Mouse (Mus musculus) v-Abl transformed pro-B cells (cell line): Measurements from ENCODE around the gene Cx3cl1.

ENCODE experiments used
- in situ Hi-C, 2 experiments: fragments of 400-800 bp; cut with MboI; formaldehyde crosslinking; loops; one replicate each; pipeline ENCODE4 v1.15.1; 2025; ENCODE audit not compliant: unreplicated experiment in 2 of 2

The Cx3cl1 gene

DNA sequence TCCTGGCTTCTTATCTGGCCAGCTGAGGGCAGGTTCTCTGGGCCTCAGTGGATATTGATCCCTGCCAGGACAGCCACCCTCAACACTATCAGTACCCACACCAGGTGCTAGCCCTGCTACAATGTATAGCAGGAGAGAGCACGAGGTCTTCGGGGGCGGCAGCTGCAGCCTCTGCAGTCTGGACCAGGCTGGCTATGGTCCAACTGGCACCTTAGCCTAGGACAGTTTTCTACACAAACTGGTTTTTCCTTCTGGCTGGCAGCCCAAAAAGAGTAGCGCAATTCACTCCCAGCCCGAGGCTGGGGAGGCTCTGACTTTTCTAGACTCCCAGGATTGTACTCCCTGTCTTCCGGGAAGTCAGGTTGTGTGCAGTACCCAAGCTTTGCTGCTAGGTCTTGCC lies 864 bp upstream of the Cx3cl1 start:
- in situ Hi-C loops: no loop called here

DNA sequence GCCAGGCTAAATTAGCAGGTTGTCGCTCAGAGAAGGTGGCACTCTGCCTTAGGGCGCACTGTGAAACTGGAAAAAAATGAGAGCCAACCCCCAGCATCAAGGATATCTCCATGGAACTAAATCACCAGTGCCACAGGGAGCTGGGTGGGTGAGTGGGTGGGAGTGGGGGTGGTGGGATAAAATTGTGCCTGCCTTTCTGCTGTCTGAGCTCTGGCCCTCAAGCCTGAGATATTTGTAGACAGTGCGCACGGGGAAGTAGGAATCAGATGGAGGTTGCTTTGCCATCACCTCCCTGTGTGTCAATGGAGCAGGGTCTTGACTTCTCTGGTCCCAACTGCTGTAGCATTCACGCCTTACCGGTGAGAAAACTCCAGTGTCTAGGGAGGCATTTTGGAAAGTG lies 1.2 kb downstream of the Cx3cl1 start:
- in situ Hi-C loops: no loop called here

DNA sequence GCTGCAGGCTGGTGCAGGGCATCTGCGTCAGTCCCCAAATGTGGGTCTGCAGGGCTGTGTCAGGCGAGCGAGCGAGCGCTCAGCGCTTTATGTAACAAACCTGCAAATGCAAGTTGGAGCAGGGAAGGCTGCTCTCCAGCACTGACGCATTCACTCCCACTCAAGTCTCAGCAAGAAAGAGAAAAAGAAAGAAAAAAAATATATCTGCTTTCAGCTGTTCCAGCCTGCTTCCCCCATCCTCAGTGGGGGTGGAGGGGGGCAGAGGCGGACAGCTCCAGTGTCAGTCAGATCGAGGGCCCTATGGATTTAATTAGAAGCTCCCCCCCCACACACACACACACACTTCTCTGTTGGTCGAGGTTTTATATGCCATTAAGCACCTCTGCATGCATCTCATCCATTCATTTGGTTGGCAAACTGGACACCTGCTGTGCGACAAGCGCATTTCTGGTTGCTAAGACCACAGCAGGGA lies 1.9 kb downstream of the Cx3cl1 start:
- in situ Hi-C loops: no loop called here

DNA sequence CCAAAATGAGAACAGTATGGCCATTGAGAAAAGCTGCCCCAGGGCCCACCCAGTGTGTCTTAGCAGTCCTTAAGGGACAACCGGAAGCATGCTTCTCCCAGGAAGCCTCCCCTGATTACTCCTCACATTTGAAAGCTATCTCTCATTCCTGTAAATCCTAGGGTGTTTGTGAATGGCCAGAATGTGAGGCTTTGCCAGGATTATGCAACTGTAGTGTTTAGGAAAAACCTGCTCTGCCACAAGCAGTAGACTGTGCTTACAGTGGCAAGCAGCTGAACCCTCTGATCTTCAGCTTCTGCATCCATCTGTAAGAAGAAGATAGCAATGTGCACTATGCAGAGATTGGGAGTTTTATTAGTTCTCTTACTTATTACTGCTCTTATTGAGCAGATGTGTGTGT lies 2.8 kb downstream of the Cx3cl1 start:
- in situ Hi-C loops: no loop called here

DNA sequence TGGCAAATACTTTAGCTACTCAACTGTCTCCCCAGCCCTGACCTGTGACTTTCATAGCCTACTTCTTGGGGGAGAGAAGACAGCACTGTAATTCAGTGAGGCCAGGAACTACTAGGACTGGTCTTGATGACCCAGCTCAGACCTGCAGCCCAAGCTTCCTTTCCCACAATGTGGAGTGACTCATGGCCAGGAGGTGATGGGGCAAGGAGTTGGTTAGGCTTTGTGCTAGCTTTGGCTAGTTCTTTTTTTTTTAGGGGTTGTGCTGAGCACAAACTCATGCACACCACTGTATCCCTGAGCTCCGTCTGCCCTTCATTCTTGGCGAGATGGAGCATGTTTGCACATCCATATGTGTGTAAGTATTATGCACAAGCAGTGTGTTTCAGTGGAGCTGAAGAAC lies 4.5 kb downstream of the Cx3cl1 start:
- in situ Hi-C loops: no loop called here

DNA sequence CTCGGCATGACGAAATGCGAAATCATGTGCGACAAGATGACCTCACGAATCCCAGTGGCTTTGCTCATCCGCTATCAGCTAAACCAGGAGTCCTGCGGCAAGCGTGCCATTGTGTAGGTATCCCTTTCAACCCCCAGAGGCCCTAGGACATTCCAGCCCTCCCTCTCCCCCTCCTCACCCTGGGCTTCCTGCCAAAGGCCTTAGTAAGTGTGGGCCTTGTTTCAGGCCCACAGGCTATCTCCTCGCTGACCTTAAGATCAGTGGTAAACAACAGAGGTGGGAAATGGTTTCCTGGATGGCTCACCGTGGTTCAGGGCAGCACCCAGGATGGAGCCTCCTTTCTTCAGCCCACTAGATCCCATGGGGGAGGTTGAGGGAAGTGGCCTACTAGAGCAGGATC lies 6.2 kb downstream of the Cx3cl1 start:
- in situ Hi-C loops: no loop called here

DNA sequence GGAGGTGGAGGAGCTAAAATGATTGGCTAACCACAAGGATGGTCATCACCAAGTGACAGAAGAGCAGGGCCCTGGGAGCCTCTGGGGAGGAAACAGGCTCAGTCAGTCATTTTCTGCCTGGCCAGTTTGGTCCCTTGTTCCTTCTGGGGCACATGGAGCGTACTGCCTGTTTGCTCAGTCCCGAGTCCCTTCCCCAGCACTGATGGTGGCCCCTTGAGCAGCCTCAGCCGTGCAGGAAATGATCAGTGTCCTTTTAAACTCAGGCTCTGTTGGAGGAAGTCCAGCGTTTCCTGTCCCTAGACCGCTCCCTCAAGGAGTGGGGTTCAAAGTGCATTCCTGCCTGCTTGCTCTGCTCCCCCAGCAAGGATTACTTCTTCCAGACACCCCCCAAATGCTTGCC lies 6.7 kb downstream of the Cx3cl1 start:
- in situ Hi-C loops: no loop called here

DNA sequence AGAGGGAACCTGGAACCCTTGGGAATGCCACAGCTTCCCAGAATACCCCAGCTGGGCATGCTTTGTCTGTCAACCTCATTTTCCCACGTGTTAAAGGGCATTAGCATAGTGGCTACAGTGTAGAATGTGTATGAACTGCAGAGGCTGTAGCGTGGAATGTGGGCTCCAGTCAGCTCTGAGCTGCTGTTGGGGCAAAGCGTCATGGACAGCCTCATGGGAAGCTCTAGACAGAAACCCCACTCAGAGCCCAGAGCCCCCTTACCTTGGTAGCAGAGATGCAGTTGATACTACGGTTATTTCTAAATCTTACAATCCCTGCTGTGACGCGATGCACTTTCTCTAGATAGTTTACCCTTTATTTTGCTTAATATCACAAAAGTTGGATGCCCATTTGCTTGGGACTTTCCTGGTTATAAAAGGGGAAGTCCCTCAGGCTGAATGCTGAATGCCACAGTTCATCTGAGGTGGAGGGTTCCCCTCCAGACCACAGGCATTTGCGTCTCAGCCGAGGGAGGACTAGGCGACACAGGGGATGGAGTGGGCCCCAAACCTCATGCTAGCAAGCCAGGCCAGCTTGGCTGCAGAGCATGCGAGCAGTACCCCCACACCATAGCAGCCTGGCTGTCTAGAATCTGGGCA lies 7.2 kb downstream of the Cx3cl1 start:
- in situ Hi-C loops: no loop called here

DNA sequence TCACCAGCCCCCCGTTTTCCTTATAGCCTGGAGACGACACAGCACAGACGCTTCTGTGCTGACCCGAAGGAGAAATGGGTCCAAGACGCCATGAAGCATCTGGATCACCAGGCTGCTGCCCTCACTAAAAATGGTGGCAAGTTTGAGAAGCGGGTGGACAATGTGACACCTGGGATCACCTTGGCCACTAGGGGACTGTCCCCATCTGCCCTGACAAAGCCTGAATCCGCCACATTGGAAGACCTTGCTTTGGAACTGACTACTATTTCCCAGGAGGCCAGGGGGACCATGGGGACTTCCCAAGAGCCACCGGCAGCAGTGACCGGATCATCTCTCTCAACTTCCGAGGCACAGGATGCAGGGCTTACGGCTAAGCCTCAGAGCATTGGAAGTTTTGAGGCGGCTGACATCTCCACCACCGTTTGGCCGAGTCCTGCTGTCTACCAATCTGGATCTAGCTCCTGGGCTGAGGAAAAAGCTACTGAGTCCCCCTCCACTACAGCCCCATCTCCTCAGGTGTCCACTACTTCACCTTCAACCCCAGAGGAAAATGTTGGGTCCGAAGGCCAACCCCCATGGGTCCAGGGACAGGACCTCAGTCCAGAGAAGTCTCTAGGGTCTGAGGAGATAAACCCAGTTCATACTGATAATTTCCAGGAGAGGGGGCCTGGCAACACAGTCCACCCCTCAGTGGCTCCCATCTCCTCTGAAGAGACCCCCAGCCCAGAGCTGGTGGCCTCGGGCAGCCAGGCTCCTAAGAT lies 7.9 kb downstream of the Cx3cl1 start:
- in situ Hi-C loops: no loop called here

DNA sequence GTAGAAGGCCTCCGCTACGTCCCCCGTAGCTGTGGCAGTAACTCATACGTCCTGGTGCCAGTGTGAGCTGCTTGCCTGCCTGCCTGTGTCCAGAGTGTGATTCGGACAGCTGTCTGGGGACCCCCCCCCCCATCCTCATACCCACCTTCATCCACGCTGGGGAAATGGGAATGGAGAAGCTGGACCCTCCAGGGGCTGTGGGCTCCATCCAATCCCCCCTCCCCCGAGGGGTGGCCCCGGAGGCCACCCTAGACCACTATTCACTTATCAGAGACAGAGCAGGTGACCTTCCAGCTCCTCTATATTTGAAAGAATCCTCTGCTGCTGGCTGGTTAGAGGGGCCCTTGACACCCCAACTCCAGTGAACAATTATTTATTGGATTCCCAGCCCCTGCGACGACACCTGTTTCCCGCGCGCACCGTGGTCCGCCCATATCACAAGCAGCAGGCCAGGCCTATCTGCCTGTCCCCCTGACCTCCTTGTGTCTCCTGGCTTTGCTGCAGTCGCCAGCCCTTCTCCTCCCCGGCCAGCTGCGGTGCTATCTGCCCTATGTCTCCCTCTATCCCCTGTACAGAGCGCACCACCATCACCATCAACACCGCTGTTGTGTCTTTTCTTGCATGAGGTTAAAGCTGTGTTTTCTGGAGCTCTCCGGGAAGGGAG lies 8.8 kb downstream of the Cx3cl1 start:
- in situ Hi-C loops: no loop called here

DNA sequence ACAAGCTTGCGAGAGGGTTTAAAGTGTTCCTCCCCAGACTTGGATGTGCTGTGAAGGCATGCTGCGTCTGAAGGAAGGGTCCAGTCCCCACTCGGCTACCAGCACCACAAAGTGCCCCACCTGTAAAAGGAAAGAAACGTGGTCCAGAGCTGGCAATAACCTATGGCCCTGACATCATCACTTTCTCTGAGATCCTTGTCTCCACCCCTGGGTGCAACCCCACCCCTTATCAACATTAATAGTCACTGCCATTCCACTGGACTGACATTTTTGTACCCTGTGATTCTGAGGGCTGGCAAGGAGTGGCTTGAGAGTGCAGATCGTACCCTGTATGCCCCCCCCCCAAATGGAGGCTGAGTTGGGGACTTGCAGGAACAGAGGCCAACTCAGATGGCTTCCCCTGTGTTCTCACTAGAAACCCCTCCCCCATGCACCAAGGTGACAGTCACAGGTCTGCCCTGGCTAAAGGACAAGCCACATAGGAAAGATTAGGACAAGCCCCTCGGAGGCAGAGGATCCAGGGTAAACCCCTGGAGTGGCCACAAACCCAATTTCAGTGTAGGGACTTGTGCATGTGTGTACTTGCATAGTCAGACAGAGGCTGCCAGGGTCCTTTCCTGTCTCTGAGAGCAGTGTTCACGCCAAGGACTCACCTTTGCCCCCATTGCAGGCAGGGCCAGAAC lies 9.5 kb downstream of the Cx3cl1 start:
- in situ Hi-C loops: no loop called here

DNA sequence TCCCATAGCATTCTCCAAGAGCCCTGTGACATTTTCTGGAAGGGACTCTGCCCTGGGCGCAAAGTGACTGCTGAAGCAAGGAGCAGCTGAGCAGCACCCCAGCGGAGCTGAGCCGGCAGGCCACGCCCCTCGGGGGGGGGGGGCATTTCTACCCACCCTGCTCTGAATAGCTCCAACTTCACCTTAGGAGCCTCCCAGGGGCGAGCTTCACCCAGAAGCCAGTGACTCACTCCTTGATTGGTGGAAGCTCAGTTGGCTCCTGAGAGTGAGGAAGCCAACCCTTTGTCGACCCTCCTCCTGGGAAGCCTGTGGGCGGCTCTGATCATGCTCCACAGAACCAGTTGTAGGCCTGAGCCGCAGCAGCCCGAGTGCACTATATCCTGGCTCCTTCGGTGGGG lies 10.0 kb downstream of the Cx3cl1 start:
- in situ Hi-C loops: no loop called here

DNA sequence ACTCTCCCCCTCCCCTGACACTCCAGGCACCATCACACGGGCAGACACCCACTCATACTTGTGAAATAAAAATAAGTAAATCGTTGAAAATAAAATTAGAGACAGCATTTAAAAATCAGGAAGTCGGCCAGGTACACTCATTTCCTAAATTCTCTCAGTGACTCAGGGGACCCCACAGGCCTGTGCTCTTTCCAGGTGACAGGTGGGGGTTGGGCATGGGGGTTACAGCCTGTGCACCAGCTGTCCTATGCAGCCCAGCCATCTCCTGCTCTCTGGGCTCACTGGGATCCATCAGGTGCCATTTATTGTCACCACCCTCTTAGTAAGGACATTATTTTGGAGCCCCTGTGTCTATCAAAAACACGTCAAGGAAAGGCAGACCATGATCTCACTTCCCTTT lies 12.1 kb downstream of the Cx3cl1 start:
- in situ Hi-C loops: no loop called here

DNA sequence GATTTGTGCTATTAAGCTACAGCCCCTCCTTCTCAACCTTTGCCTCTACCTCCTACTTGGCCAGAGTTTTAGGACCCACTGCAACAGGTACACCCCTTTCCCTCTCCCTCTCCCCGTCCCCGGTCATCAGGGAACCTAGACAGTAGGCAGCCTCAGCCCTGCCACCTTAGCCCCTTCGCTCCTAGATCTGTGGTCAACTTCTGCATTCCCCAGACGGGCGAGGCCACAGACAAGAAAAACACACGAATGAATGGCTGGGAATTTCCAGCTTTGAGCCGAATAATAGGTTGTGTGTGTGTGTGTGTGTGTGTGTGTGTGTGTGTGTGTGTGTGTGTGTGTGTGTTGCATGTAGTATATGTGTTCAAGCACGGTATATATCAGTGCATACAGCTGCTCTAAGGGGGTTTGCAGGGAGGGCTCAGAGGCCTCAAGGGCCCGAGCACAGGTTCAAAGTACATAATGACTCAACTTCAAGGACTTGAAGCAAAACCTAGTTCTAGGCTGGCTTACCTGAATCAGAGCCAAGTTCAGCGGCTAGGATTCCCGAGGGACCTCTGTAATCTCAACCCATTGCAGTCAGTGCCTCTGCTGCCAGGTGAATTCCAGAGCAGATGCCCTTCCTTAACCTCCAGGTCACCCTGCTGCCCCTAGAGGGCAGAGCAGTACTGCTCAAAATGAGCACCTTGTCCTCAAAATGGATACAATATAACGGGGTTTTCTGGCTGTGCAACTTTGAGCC lies 13.6 kb downstream of the Cx3cl1 start:
- in situ Hi-C loops: no loop called here

DNA sequence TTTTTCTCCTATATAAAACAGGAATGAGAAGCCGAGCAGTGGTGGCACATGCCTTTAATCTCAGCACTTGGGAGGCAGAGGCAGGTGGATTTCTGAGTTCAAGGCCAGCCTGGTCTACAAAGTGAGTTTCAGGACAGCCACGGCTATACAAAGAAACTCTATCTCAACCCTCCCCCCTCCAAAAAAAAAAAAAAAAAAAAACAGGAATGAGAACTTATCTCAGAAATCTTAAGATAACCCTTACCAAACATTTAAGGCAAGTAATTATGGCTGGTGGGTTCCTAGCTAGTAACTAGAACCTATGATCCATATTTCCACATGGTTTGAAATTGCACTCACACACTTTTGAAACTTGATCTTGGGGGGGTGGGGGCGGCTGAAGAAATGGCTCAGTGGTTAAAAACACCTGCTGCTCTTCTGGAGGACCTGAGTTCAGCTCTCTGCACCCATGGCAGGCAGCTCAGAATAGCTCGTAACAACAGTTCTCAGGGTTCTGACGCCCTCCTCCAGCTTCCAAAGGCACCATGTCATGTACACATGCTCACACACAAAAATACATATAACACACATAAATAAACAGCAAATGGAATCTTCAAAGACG lies 14.3 kb downstream of the Cx3cl1 start:
- in situ Hi-C loops: no loop called here

DNA sequence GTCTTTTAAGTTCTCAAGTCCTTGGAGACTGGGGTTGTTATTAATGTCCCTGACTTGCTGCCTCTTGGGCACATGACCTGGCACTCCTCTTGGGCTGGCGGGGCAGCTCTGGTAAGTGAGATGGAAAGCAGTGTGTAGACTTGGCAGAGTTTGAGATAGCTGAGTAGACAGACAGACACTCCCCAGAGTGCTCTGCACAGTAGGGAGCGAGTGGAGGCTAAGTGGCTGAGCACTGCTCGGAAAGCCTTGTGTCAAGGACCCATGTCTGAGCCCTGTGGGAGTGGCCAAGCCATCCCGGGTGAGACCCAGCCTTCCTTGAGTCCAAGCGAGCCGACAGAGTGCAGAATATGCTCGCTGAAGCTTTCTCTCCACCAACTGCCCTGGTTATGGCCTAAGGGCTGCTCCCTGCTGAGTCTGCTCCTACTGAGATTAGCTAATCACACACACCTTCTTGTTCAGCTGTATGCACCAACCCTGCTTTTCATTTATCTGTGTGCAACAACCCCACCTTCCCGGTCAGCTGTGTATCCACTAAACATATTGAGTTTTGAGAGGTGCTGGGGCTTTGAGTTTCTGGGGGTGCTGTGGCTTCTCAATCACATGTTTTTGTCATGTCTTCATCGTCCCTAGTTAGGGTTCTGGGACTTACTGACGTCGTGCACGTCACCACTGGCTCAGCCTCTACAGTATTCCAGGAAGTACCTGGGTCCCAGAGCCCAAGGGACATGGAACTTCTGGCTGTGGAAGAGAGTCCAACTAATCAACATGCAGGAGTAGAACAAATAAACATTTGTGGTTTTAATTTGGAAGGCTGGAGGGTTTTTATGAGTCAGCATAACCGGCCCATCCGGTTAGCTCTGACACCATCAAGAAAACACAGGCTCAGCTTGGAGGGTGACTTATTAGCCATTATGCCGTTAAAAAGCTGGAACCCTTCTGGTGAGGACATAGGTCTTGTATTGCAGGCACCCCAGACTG lies 16.0 kb downstream of the Cx3cl1 start:
- in situ Hi-C loops: no loop called here

DNA sequence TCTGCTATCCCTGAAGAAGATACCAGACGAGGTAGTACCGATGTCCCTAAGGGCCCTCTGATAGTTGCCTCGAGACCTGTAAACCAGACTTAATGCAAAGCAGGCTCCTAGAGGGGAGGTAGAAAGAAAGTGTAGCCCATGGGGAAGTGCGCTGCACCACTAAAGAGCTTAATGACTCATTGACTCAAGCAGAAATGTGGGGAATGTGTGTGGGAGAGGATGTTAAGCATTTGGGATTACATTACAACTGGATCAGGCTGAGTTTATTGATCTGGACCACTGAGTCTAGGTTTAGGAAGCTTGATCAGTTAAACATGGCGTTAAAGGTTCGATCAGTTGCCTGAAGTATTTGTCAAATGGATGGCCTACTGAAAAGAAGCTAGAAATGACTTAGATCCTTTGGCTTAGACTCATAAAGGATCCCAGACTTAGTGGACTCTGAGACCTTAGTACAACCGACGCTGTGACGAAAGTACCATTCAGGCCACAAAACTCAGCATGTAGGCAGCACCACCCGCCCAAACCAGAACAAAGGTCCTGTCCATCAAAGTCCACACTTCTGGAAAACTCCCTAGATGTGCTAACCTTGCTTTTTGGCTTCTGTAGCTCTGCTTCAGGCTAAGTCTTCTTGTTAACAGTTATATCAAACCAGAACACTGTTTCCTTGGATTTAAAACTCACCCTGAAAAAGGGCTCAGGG lies 17.6 kb downstream of the Cx3cl1 start:
- in situ Hi-C loops: no loop called here

DNA sequence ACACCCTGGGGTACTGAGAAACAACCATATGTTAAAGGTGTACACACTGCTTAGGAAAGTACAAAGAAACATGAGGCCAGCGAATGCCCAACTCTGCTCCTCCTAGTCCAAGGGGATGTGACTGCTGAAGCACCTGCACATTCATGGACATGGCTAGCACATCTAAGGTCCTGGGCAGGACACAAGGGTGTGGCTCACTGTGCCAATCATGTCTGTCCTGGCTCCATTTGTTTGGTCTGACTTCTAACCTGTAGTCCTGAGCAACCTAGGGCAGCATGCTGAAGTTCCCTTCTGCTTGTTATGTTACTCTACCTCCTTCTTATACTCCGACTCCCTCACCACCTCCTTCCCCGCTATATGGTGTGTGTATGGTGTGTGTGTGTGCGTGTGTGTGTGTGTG lies 22.6 kb downstream of the Cx3cl1 start:
- in situ Hi-C loops: loop anchor here in 1 of 2 experiments (5.0 kb wide), 1 partner anchor 47 kb away; the partner anchor contains the start of gene Ccl22
